In the genomic region with DNA sequence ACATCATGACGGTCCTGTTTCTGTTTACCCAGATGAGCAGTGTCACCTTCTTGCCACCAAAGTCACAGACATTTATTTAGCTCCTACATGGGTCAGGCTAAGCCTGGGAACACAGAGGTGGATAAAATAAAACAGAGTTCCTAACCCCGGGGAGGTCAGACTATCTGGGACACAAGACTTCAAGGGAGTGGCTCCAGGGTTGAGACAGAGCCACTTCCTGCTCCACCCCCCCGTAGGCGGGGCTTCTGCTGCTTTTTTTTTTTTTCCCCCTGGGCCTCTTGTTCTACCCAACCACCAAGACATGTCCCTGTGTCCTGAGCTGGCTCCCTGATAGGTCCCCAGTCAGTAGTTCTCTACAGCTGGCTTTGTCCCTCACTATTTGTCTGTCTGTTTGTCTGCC, we compare ENCODE assay signal across 14 mouse cellular contexts. TPM values are rescaled to one million over a fixed set of nuclear protein-coding genes. Genes with fewer than 3 reads are reported as not detected.
DNase-seq lines count a peak whose midpoint lies in the region; ATAC-seq and TF ChIP-seq lines count a peak whose summit lies in the region.
"Had no signal": no experiment of that assay in that cellular context is flagged by ENCODE, and none has a peak within 500 bp of the region (broad histone marks: within the 10 kb centered on the region; RNA-seq: fewer than 3 reads in every experiment).

No protein-coding gene starts in this region.

- intact Hi-C loops in left cerebral cortex, postnatal 36 days (cut with DNase I), result no loop called here

- no peak overlapping the region for H3K4me3 ChIP-seq in liver, embryonic 16.5 days (ENCODE audit: low read depth, low read length)
- no peak overlapping the region for H3K4me3 ChIP-seq in liver, embryonic 12.5 days
- H3K4me3 ChIP-seq in G1E (ENCODE audit: low read depth, low read length), result peak overlapping the region; percentile 63; the same call in 1 of the 2 replicates
- no peak overlapping the region for H3K4me3 ChIP-seq in hindbrain, embryonic 14.5 days (replicated peaks; ENCODE audit: low read length)
- H3K4me3 ChIP-seq: forebrain, embryonic 15.5 days had no signal

- TF ChIP-seq CTCF in G1E (IDR thresholded peaks at IDR 0.05; ENCODE audit: low read depth, low read length), result no peak

- no peaks in the 10 kb centered on the region; the same call in 1 of the 2 replicates for H3K4me1 ChIP-seq in liver, embryonic 16.5 days (ENCODE audit: control insufficient read depth, low read depth, low read length)
- H3K4me1 ChIP-seq in liver, embryonic 12.5 days, result peaks cover 6% of the 10 kb centered on the region; the same call in 1 of the 2 replicates
- peaks cover 29% of the 10 kb centered on the region for H3K4me1 ChIP-seq in G1E (ENCODE audit: insufficient read depth, low read depth, low read length)
- peaks cover 14% of the 10 kb centered on the region for H3K4me1 ChIP-seq in hindbrain, embryonic 14.5 days (replicated peaks; ENCODE audit: control insufficient read depth, insufficient read depth, low read length)

- H3K4me2 ChIP-seq in liver, embryonic 16.5 days (ENCODE audit: low read depth, low read length), result no peak overlapping the region
- H3K4me2 ChIP-seq in liver, embryonic 12.5 days, result no peak overlapping the region
- no peak overlapping the region for H3K4me2 ChIP-seq in hindbrain, embryonic 14.5 days (replicated peaks)
- H3K4me2 ChIP-seq: forebrain, embryonic 15.5 days had no signal

- H3K9me3 ChIP-seq in liver, embryonic 16.5 days (replicated peaks; ENCODE audit: control insufficient read depth, low read length), result no peaks in the 10 kb centered on the region
- no peaks in the 10 kb centered on the region for H3K9me3 ChIP-seq in liver, embryonic 12.5 days (replicated peaks)
- H3K9me3 ChIP-seq in G1E (replicated peaks), result no peaks in the 10 kb centered on the region; the same call in 1 of the 2 replicates
- no peaks in the 10 kb centered on the region for H3K9me3 ChIP-seq in hindbrain, embryonic 14.5 days (ENCODE audit: control insufficient read depth, low read length)
- H3K9me3 ChIP-seq: forebrain, embryonic 15.5 days had no signal

- 15% methylated on average over 4 of the region's 4 CpGs for WGBS in liver, embryonic 16.5 days (ENCODE audit: insufficient replicate concordance)
- 25% methylated on average over 4 of the region's 4 CpGs for WGBS in liver, embryonic 12.5 days (ENCODE audit: insufficient replicate concordance)
- 43% methylated on average over 4 of the region's 4 CpGs for WGBS in hindbrain, embryonic 14.5 days

- H3K36me3 ChIP-seq in liver, embryonic 16.5 days (ENCODE audit: control insufficient read depth, insufficient read depth), result no peaks in the 10 kb centered on the region
- no peaks in the 10 kb centered on the region for H3K36me3 ChIP-seq in liver, embryonic 12.5 days
- no peaks in the 10 kb centered on the region for H3K36me3 ChIP-seq in G1E (replicated peaks)
- H3K36me3 ChIP-seq in hindbrain, embryonic 14.5 days (replicated peaks; ENCODE audit: control insufficient read depth, insufficient read depth), result no peaks in the 10 kb centered on the region
- H3K36me3 ChIP-seq: forebrain, embryonic 15.5 days had no signal

- no peak overlapping the region for H3K9ac ChIP-seq in liver, embryonic 16.5 days (ENCODE audit: low read depth, low read length)
- no peak overlapping the region for H3K9ac ChIP-seq in liver, embryonic 12.5 days
- no peak overlapping the region for H3K9ac ChIP-seq in hindbrain, embryonic 14.5 days
- H3K9ac ChIP-seq: forebrain, embryonic 15.5 days; liver, embryonic 14.5 days had no signal

- peak; percentile 92 for DNase-seq in G1E (ENCODE audit: low spot score)
- peak; percentile 63 to 72 for DNase-seq in heart, adult 9 months (ENCODE audit: low spot score in 2 of 2)
- DNase-seq in embryo, embryonic 10 days (ENCODE audit: low spot score), result no peak
- DNase-seq in hindbrain, embryonic 14.5 days (ENCODE audit: low spot score), result no peak
- no peak for DNase-seq in left cerebral cortex, postnatal 36 days (ENCODE audit: low spot score in 2 of 2)
- DNase-seq: adrenal gland, postnatal 25 days; embryo, embryonic 11 days; right cerebral cortex, postnatal 4 days had no signal

- H3K27ac ChIP-seq in liver, embryonic 16.5 days (ENCODE audit: low read length), result no peak overlapping the region
- no peak overlapping the region for H3K27ac ChIP-seq in liver, embryonic 12.5 days
- H3K27ac ChIP-seq in hindbrain, embryonic 14.5 days, result no peak overlapping the region
- H3K27ac ChIP-seq: forebrain, embryonic 15.5 days; liver, embryonic 14.5 days had no signal

- ATAC-seq in liver, embryonic 16.5 days (ENCODE audit: low read depth), result 0 out of 2 replicates have a peak, but pooled peaks have one; percentile 39
- ATAC-seq in liver, embryonic 12.5 days, result no peak
- ATAC-seq in G1E (ENCODE audit: extremely low read depth, insufficient number of reproducible peaks, low FRiP score, poor library complexity, severe bottlenecking), result peak; percentile 90
- ATAC-seq in megakaryocyte progenitor cell, adult 5-6 weeks (replicated peaks; ENCODE audit: poor library complexity), result peak; percentile 55
- ATAC-seq in hindbrain, embryonic 14.5 days (ENCODE audit: low FRiP score), result no peak
- ATAC-seq: forebrain, embryonic 15.5 days; inflammation-experienced regulatory T-cells, adult 6 months had no signal

- H3K27me3 ChIP-seq in liver, embryonic 16.5 days (ENCODE audit: control insufficient read depth, insufficient read depth, low read depth, low read length), result peaks cover 29% of the 10 kb centered on the region
- H3K27me3 ChIP-seq in liver, embryonic 12.5 days (replicated peaks), result peaks cover 76% of the 10 kb centered on the region
- peaks cover 41% of the 10 kb centered on the region for H3K27me3 ChIP-seq in G1E (ENCODE audit: insufficient read depth, low read length)
- peaks cover 53% of the 10 kb centered on the region for H3K27me3 ChIP-seq in hindbrain, embryonic 14.5 days (ENCODE audit: control insufficient read depth, insufficient read depth, low read length)

RNA-seq across cellular contexts. Expression of a gene that starts 1.6 kb away (rescaled TPM):
- 7.2 and 13.9 TPM in 2 replicates for polyA plus RNA-seq in liver, embryonic 16.5 days (2015; fragmentation: Nextera tagmentation; extraction: Ambion mirVana)
- polyA plus RNA-seq in liver, embryonic 12.5 days (2016; fragmentation: Nextera tagmentation; extraction: Ambion mirVana), result 6.9 and 7.4 TPM in 2 replicates
- total RNA-seq in G1E (2014; fragmentation: Nextera tagmentation), result 12.9 and 19.0 TPM in 2 replicates
- total RNA-seq in G1E (2017), result 3.4 and 5.6 TPM in 2 replicates
- polyA plus RNA-seq in G1E (2012), result 12.7 and 13.8 TPM in 2 replicates
- not detected in 2 replicates for total RNA-seq in megakaryocyte progenitor cell, adult 5-6 weeks (2015)
- total RNA-seq in megakaryocyte progenitor cell, adult 5-6 weeks (2017), result not detected in 2 replicates
- polyA plus RNA-seq in hindbrain, embryonic 14.5 days (2014; fragmentation: Nextera tagmentation; extraction: Ambion mirVana), result 1.0 and 1.7 TPM in 2 replicates
- total RNA-seq in left cerebral cortex, postnatal 36 days (2021), result 1 to 10 TPM in 1 of 2 experiments, under 1 TPM in 1; 0.84 to 1.5 TPM

RNA-seq across cellular contexts. Expression of a gene that starts 13.3 kb away (rescaled TPM):
- 7.6 and 8.0 TPM in 2 replicates for polyA plus RNA-seq in liver, embryonic 16.5 days (2015; fragmentation: Nextera tagmentation; extraction: Ambion mirVana)
- polyA plus RNA-seq in liver, embryonic 12.5 days (2016; fragmentation: Nextera tagmentation; extraction: Ambion mirVana), result 11.4 and 14.3 TPM in 2 replicates
- total RNA-seq in G1E (2014; fragmentation: Nextera tagmentation) (1.9 and 7.7 TPM in 2 replicates), G1E (2017) (1.9 and 2.3 TPM in 2 replicates)
- 10.3 and 12.6 TPM in 2 replicates for polyA plus RNA-seq in G1E (2012)
- total RNA-seq in megakaryocyte progenitor cell, adult 5-6 weeks (2015), result not detected in 2 replicates
- total RNA-seq in megakaryocyte progenitor cell, adult 5-6 weeks (2017), result not detected in 2 replicates
- polyA plus RNA-seq in hindbrain, embryonic 14.5 days (2014; fragmentation: Nextera tagmentation; extraction: Ambion mirVana), result 18.0 and 22.9 TPM in 2 replicates
- 100 to 1,000 TPM; 173 to 212 TPM for total RNA-seq in left cerebral cortex, postnatal 36 days (2021)

RNA-seq across cellular contexts. Expression of a gene that starts 44.0 kb away (rescaled TPM):
- polyA plus RNA-seq in liver, embryonic 16.5 days (2015; fragmentation: Nextera tagmentation; extraction: Ambion mirVana), result 52.4 and 52.7 TPM in 2 replicates
- polyA plus RNA-seq in liver, embryonic 12.5 days (2016; fragmentation: Nextera tagmentation; extraction: Ambion mirVana), result 66.3 and 67.4 TPM in 2 replicates
- total RNA-seq in G1E (2014; fragmentation: Nextera tagmentation) (56.3 and 73.7 TPM in 2 replicates), G1E (2017) (38.7 and 47.2 TPM in 2 replicates)
- 69.4 and 79.0 TPM in 2 replicates for polyA plus RNA-seq in G1E (2012)
- total RNA-seq in megakaryocyte progenitor cell, adult 5-6 weeks (2015), result 31.3 and 39.7 TPM in 2 replicates
- 36.4 and 41.7 TPM in 2 replicates for total RNA-seq in megakaryocyte progenitor cell, adult 5-6 weeks (2017)
- 132 and 141 TPM in 2 replicates for polyA plus RNA-seq in hindbrain, embryonic 14.5 days (2014; fragmentation: Nextera tagmentation; extraction: Ambion mirVana)
- total RNA-seq in left cerebral cortex, postnatal 36 days (2021), result 10 to 100 TPM; 51.9 to 55.9 TPM

Comparison
In these comparisons a context has a peak if more than half of its experiments do, and no peak if none do; other contexts are left out.
1. ATAC-seq: peak in liver, embryonic 16.5 days (single experiment), G1E (single experiment) and megakaryocyte progenitor cell, adult 5-6 weeks (single experiment); none in liver, embryonic 12.5 days (single experiment) and hindbrain, embryonic 14.5 days (single experiment).
2. DNase-seq: peak in G1E (single experiment) and heart, adult 9 months (2 of 2); none in embryo, embryonic 10 days (single experiment), hindbrain, embryonic 14.5 days (single experiment) and left cerebral cortex, postnatal 36 days (0 of 2).